Mouse (Mus musculus) olfactory bulb, adult 2 months (tissue): Measurements from ENCODE around the gene Strn. TPM values are rescaled to one million over a fixed set of nuclear protein-coding genes. Genes with fewer than 3 reads are reported as not detected.
"Not testable (repeated sequence)": the region's sequence is repeated elsewhere in the genome, so short reads cannot be mapped to it uniquely, and the experiment has no call there.

Source experiments
- H3K27ac ChIP-seq: fragments of 200-500 bp; 2 replicates; pipeline ENCODE4 v1.5.1; 2012; ENCODE audit warnings: low read depth, low read length; ENCODE audit not compliant: insufficient read depth
- H3K4me1 ChIP-seq: fragments of 200-500 bp; 2 replicates; pipeline ENCODE4 v1.6.1; 2012; ENCODE audit warnings: low read length; ENCODE audit not compliant: control insufficient read depth, insufficient read depth
- H3K4me3 ChIP-seq: fragments of 200-500 bp; 2 replicates; pipeline ENCODE4 v1.5.1; 2012; ENCODE audit warnings: mild to moderate bottlenecking, low read depth, low read length, moderate library complexity; ENCODE audit not compliant: insufficient read depth
- CTCF ChIP-seq: fragments of 200-500 bp; IDR thresholded peaks from 2 replicates; pipeline ENCODE4 v1.5.1; 2012; ENCODE audit warnings: low read depth, mild to moderate bottlenecking, low read length, moderate library complexity; ENCODE audit not compliant: insufficient read depth
- POLR2A ChIP-seq: fragments of 200-500 bp; IDR thresholded peaks from 2 replicates; pipeline ENCODE4 v1.6.1; 2012; ENCODE audit warnings: mild to moderate bottlenecking, low read depth, low read length, moderate library complexity; ENCODE audit not compliant: insufficient read depth
- WGBS: fragments of 180-500 bp; shearing (Covaris S2); methylation state at CpG from one replicate; pipeline ENCODE4 v1.1.7; 2018; 5-methylcytosine and 5-hydroxymethylcytosine counted together
- polyA plus RNA-seq: library from polyadenylated mRNA; stranded (reverse); fragments of >200 nt; gene quantifications from 2 replicates; pipeline ENCODE4 v1.2.4, GENCODE M21; 2012; ENCODE audit warnings: low replicate concordance; ENCODE audit not compliant: missing spikeins, insufficient read depth, insufficient read length

Strn gene
- polyA plus RNA-seq, 1 experiment: not detected

- Histone ChIP-seq H3K4me3 (no peak overlapping the region), H3K27ac (no peak overlapping the region), H3K4me1 (0 out of 2 replicates have a peak, but pooled peaks cover 2% of the 10 kb centered on the region)
- TF ChIP-seq POLR2A: no peak
- no peak for TF ChIP-seq CTCF
- 81% methylated on average over 14 of the region's 14 CpGs for WGBS
Observed at GRCm38 (mm10) chr17:78726746-78727449, 10.1 kb downstream of the Strn start.

- Histone ChIP-seq H3K4me3 (no peak overlapping the region), H3K27ac (no peak overlapping the region), H3K4me1 (0 out of 2 replicates have a peak, but pooled peaks cover 2% of the 10 kb centered on the region)
- 67% methylated on average over 6 of the region's 6 CpGs for WGBS
- TF ChIP-seq POLR2A (no peak), CTCF (no peak)
Observed at GRCm38 (mm10) chr17:78724461-78725055, 12.4 kb downstream of the Strn start.

DNA sequence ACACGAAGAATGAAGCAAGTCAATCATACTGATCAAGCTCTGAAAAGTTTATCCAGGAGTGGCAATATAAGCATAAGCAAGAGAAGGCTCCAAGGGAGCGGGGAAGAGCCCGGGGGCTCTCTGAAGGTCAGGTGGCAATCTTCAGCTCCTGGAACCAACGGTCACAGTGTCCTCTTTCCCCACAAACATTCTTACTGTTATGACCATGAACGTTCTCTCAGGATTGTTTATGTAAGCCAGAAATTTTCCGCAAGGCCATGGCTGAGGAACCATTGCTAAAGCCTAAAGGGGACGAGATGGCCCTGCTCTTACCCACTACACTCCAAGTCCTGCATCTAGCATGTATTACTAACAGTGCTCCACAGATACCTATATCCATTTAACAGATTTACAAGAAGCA is 15.3 kb downstream of the Strn start:
- Histone ChIP-seq H3K4me3 (no peak overlapping the region), H3K4me1 (0 out of 2 replicates have a peak, but pooled peaks cover 2% of the 10 kb centered on the region), H3K27ac (no peak overlapping the region)
- 90% methylated on average over 7 of the region's 7 CpGs for WGBS
- TF ChIP-seq CTCF (no peak), POLR2A (no peak)

- 96% methylated on average over 13 of the region's 13 CpGs for WGBS
- H3K4me1 ChIP-seq: peaks cover 2% of the 10 kb centered on the region; the same call in 1 of the 2 replicates
- no peak for TF ChIP-seq POLR2A
- no peak for TF ChIP-seq CTCF
- H3K27ac ChIP-seq: no peak overlapping the region
- H3K4me3 ChIP-seq: no peak overlapping the region
Observed at GRCm38 (mm10) chr17:78719086-78719485, 17.9 kb downstream of the Strn start.

DNA sequence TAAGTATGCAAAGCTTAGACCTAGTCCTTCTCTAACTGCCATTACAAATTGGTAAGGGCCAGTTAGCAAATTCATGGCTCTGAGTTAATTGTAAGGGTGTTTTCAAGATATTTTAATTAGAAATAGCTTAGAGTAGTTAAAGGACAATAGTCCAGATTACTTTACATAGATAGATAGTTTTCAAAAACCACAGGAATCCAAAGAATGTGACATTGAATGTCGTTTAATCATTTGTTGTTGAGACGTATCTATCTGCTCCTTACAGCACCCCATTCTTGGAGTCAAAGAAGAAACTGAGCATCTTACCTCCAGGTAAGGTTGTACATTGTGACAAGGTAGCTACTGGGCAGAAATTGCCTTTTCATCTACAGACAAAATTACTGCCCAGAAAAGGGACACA is 26.7 kb downstream of the Strn start:
- Histone ChIP-seq H3K27ac (no peak overlapping the region), H3K4me1 (no peaks in the 10 kb centered on the region), H3K4me3 (no peak overlapping the region)
- no peak for TF ChIP-seq POLR2A
- no peak for TF ChIP-seq CTCF
- whole genome bisulfite sequencing: 80% methylated on average over 2 of the region's 2 CpGs

GRCm38 (mm10) chr17:78708422-78708821 is 28.6 kb downstream of the Strn start:
- no peak overlapping the region for H3K4me3 ChIP-seq
- H3K27ac ChIP-seq: no peak overlapping the region
- H3K4me1 ChIP-seq: no peaks in the 10 kb centered on the region
- 79% methylated on average over 7 of the region's 7 CpGs for WGBS
- no peak for TF ChIP-seq CTCF
- TF ChIP-seq POLR2A: no peak

DNA sequence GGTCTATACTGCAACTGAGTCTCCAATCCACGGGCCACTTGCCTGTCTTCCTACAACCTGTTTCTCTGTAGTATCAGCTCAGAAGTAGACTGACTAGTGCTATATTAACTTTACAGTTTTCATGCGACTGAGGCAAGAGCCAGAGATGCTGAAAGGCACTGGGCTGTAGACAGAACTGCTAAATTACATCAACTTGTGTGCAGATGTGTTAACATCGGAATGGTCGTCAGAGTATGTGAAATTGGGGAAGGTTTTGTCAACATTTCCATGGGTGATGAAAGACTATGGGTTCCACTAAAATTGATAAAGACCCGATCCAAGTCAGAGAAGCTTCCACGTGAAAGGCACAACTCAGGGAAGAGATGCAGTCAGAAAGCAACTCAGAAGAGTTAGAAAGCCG is 34.0 kb downstream of the Strn start:
- 0 out of 2 replicates have a peak, but pooled peaks cover 2% of the 10 kb centered on the region for H3K4me1 ChIP-seq
- no peak overlapping the region for H3K27ac ChIP-seq
- 92% methylated on average over 7 of the region's 7 CpGs for WGBS
- TF ChIP-seq CTCF (no peak), POLR2A (no peak)
- no peak overlapping the region for H3K4me3 ChIP-seq

GRCm38 (mm10) chr17:78698965-78699364 is 38.0 kb downstream of the Strn start:
- H3K27ac ChIP-seq: no peak overlapping the region
- 94% methylated on average over 1 of the region's 1 CpGs for WGBS
- TF ChIP-seq POLR2A (no peak), CTCF (no peak)

DNA sequence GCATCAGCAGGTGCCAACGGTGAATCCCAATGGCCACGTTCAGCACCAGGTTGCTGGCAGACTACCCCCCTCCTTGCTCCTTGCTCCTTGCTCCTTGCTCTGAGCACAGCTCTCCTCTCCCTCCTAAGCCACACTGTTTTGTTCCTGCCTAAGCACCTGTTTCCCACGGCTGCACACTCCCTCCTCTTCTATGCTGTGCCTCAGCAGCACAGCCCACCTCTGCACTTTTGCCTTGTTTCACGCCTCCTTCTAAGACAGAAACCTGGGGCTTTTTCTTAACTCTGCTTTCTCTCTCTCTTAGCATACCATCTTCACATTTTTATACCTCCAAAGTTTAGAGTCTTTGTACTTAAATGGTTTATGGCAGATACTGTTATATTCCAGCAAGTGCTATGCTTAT is 39.5 kb downstream of the Strn start:
- H3K27ac ChIP-seq: no peak overlapping the region
- TF ChIP-seq POLR2A (no peak), CTCF (no peak)
- 0 out of 2 replicates have a peak, but pooled peaks cover 2% of the 10 kb centered on the region for H3K4me1 ChIP-seq
- H3K4me3 ChIP-seq: no peak overlapping the region
- WGBS: 82% methylated on average over 4 of the region's 4 CpGs

More at GRCm38 (mm10) chr17:78698965-78699364, 38.0 kb downstream of the Strn start:
- Histone ChIP-seq H3K4me3 (no peak overlapping the region), H3K4me1 (0 out of 2 replicates have a peak, but pooled peaks cover 2% of the 10 kb centered on the region)

- H3K4me1 ChIP-seq: 0 out of 2 replicates have a peak, but pooled peaks cover 2% of the 10 kb centered on the region
- H3K4me3 ChIP-seq: no peak overlapping the region
- WGBS: 89% methylated on average over 5 of the region's 5 CpGs
- no peak overlapping the region for H3K27ac ChIP-seq
- no peak for TF ChIP-seq POLR2A
- TF ChIP-seq CTCF: no peak
Observed at GRCm38 (mm10) chr17:78696922-78697321, 40.1 kb downstream of the Strn start.

GRCm38 (mm10) chr17:78689231-78689630 is 47.8 kb downstream of the Strn start:
- 98% methylated on average over 3 of the region's 3 CpGs for WGBS
- H3K27ac ChIP-seq, H3K4me1 ChIP-seq, H3K4me3 ChIP-seq: not testable (repeated sequence)
